Mouse (Mus musculus) c-Kit-positive CD71-positive TER-119-positive erythroid progenitor cells, embryonic 14.5 days (primary cell): ENCODE data around the gene Ism2.
"Not testable (repeated sequence)": the region's sequence is repeated elsewhere in the genome, so short reads cannot be mapped to it uniquely, and the experiment has no call there.

ENCODE experiments used
- DNase-seq: peaks from one replicate; pipeline ENCODE4 v3.0.0-alpha.2; 2013; ENCODE audit warnings: low spot score

Ism2 gene

GRCm38 (mm10) chr12:87299657-87300440 lies at the start of gene Ism2:
Ism2 (minus strand) TSS chr12:87299705.
- no peak for DNase-seq

DNA sequence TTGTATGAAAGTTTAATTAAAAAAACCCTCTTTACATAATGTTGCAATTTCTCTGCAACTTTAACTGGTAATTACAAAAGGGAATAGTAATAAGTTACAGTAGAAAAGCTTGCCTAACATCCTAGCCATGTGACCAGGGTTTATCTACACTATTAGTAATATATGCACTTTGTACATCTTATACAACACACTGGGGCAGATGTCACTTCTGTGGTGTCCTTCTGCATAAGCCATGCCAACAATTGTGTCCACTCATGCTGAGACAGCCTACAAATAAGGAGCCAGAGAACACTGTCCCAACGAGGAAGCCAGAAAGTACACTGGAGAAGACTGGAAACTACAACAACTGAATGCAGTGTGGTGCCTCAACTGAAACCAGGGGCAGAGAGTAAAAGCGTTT lies 48.5 kb upstream of the Ism2 start:
- DNase-seq = no peak

DNA sequence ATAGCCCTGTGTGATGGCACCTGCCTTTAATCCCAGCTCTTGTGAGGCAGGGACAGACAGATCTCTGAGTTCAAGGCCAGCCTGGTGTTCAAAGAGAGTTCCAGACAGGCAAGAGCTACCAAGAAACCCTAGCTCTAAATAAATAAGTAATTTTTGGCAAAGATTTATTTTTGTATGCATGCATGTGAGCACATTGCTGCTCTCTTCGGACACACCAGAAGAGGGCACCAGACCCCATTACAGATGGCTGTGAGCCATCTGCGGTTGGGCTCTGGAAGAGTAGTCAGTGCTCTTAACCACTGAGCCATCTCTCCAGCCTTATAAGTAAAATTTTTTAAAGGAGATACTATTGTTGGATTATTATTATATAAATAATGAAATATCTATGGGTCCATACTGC lies 48.0 kb upstream of the Ism2 start:
- DNase-seq = no peak

DNA sequence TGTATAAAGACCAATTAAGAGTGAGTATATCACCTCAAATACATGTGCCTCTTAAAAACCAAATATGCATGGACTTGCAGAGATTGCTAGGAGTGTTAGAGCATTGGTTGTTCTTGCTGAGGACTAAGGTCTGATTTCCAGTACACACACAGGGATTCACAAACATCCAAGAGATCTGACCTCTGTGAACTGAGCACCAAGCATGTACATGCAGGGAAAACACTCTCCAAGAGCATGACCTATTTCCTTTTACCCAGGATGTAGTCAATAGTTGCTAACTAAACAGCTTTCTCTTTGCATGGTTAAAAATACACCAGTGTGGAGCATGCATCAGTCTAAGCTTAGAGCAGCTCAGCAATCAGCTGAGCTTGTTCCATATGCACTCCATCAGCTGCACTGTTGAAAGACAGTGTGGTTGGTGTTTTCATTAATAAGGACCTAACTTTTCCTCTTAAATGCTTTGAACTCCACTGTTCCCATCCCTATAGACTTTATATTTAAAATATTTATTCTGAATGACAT lies 43.6 kb upstream of the Ism2 start:
- DNase-seq = no peak

- DNase-seq = no peak
Observed at GRCm38 (mm10) chr12:87338082-87338481, 38.6 kb upstream of the Ism2 start.

- DNase-seq = peak; percentile 26
Observed at GRCm38 (mm10) chr12:87334886-87335285, 35.4 kb upstream of the Ism2 start.

- DNase-seq = no peak
Observed at GRCm38 (mm10) chr12:87333794-87334193, 34.3 kb upstream of the Ism2 start.

- DNase-seq = no peak
Observed at GRCm38 (mm10) chr12:87332511-87332910, 33.0 kb upstream of the Ism2 start.

DNA sequence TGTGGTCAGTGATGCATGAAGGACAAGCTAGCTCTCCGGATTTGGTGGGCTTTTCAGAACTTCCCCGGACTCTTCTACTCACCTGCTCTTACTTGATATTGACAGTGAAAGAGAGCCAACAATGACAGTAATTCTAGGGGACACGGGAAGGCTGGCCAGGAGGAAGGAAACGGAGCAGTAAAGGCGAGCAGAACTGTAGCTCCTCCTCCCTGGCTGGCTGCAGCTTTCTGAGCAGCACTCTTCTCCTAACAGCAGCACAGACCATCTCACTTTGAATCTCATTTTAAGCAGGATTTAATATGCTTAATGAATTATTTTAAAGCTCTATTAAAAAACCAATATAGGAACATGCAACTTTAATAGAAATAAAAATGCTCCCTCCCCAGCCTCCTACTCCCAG lies 32.4 kb upstream of the Ism2 start:
- no peak for DNase-seq

DNA sequence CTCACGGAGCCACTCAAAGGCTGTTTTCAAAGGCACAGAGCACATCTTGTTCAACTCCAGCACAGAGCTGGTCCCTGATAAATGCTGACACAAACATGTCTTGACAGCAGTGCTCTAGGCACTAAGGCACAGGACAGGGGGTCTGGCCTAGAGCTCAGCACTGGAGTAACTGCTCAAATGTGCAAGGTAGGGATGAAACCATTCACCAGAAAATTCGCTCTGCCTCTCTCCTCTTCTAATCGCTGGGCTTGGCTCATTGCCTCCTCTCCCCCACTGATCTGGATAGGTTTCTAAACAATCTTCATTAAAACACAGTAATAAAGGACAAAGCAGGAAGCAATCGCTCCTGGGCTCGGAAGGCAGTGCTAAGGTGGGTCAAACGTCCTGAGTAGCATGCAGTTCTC lies 31.6 kb upstream of the Ism2 start:
- no peak for DNase-seq

GRCm38 (mm10) chr12:87330213-87330612 lies 30.7 kb upstream of the Ism2 start:
- no peak for DNase-seq

- DNase-seq = no peak
Observed at GRCm38 (mm10) chr12:87328025-87328424, 28.5 kb upstream of the Ism2 start.

DNA sequence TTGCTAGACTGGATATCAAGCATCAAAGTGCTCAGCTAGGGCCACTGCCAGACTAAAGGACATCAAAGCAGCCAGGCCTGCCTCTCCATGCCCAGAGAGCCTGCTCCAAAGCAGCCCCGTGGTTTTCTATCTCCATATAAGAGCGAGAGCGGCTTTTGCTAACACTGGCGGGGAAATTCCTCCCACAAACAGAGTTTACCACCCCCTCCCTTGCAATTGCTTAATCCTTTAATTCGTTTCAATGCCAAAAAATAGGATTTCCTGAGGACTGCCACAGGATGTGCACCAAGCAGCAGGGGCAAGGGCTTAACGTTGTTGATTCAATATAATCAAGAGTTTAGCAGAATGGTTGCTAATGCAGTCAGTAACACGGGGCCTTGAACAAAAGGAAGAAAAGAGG lies 28.1 kb upstream of the Ism2 start:
- no peak for DNase-seq

- no peak for DNase-seq
Observed at GRCm38 (mm10) chr12:87325452-87325851, 25.9 kb upstream of the Ism2 start.

GRCm38 (mm10) chr12:87319229-87319628 lies 19.7 kb upstream of the Ism2 start:
- no peak for DNase-seq

DNA sequence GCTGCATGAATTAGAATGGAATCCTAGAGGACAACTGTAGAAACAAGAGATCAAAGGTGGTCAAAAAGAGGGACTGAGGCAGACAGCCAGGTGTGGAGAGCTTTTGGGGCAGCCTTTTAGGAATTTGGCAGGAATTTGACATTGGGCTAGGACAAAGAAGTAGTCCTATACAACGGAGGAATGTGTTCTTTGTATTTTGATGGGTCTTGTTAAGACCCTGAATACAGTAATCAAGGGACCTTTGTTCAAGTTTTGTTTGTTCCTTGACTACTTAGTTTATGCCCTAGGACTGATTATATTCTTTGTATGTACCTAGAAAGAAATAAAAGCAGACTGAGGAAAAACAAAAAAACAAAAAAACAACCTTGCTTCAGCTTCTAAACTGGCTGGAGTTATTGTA lies 18.4 kb upstream of the Ism2 start:
- DNase-seq = no peak

DNA sequence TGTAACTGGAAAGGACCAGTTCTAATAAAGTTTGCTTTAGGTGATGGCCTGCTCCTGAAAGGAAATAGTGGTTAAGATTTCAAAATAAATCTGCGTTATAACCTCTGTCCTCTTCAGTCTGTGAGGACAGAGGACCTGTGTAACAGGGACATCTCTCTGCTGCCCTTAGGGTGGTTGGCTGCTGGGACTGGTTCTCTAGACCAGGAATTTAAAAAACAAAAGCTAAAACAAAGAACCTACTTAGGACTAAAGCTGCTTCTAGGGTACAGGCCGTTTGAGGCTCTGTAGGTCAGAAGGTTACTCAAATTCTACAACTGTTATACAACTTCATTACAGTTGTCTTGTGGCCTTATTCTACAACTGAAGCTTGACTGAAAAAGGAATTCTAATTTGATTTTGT lies 13.6 kb upstream of the Ism2 start:
- no peak for DNase-seq

GRCm38 (mm10) chr12:87306584-87306844 lies 7.0 kb upstream of the Ism2 start:
- DNase-seq = not testable (repeated sequence)

GRCm38 (mm10) chr12:87305767-87306583 lies 6.5 kb upstream of the Ism2 start:
- no peak for DNase-seq

GRCm38 (mm10) chr12:87301189-87301588 lies 1.7 kb upstream of the Ism2 start:
- DNase-seq = no peak

- no peak for DNase-seq
Observed at GRCm38 (mm10) chr12:87300441-87300690, 861 bp upstream of the Ism2 start.

DNA sequence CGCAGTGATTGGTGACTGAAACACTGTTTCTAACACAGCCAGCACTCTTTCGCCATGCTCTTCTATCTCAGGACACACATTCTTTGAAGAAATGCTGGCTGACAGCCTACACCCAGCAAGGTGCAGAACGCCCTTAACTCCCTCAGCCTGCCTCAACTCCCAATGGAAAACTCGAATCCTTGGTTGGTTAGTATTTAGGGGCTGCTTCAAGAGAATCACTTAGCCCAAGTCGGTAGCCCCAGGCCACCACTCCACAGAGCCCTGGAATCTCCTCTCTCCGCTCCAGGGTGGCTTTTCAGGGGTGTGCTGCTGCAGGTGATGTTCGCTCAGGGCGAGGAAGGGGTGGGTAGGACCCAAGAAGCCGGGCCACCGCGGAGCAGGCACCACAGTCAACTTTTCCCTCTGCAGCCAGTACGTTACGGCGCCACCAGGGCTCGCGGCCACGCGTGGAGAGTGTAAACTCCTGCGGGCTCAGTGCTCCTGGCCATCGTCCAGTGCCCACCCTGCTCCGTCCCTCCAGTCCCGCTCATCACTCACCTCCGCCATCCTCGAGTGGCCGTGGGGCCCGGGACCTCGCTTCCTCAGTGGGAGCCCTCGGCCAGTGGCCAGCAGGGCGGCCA lies 358 bp downstream of the Ism2 start:
- no peak for DNase-seq

GRCm38 (mm10) chr12:87293934-87294333 lies 5.6 kb downstream of the Ism2 start:
- no peak for DNase-seq
